Mouse (Mus musculus): ENCODE data around the gene Olfr1346.
"Not testable (repeated sequence)": the region's sequence is repeated elsewhere in the genome, so short reads cannot be mapped to it uniquely, and the experiment has no call there.

The Olfr1346 gene

GRCm38 (mm10) chr7:6466951-6467350 is at the start of gene Olfr1346:
Olfr1346 (plus strand) TSS chr7:6467101.
- DNase-seq (ENCODE audit: low read depth, low spot score) = no peak

- no peak for DNase-seq (ENCODE audit: low read depth, low spot score)
Measured at GRCm38 (mm10) chr7:6419894-6420293, 47.0 kb upstream of the Olfr1346 start.

- DNase-seq (ENCODE audit: low read depth, low spot score) = peak; percentile 43
Measured at GRCm38 (mm10) chr7:6429381-6429780, 37.5 kb upstream of the Olfr1346 start.

- peak; percentile 61 for DNase-seq (ENCODE audit: low read depth, low spot score)
Measured at GRCm38 (mm10) chr7:6430342-6430741, 36.6 kb upstream of the Olfr1346 start.

GRCm38 (mm10) chr7:6438388-6438787 is 28.5 kb upstream of the Olfr1346 start, which contains the start of gene Olfr1344:
Olfr1344 (plus strand) TSS chr7:6438688.
- DNase-seq (ENCODE audit: low read depth, low spot score) = no peak

- DNase-seq (ENCODE audit: low read depth, low spot score) = no peak
Measured at GRCm38 (mm10) chr7:6441173-6441572, 25.7 kb upstream of the Olfr1346 start.

GRCm38 (mm10) chr7:6447771-6448170 is 19.1 kb upstream of the Olfr1346 start:
- DNase-seq (ENCODE audit: low read depth, low spot score) = no peak

GRCm38 (mm10) chr7:6455868-6456267 is 11.0 kb upstream of the Olfr1346 start, which contains the start of gene Olfr1336:
Olfr1336 (plus strand) TSS chr7:6456168.
- no peak for DNase-seq (ENCODE audit: low read depth, low spot score)

- peak; percentile 55 for DNase-seq (ENCODE audit: low read depth, low spot score)
Measured at GRCm38 (mm10) chr7:6456399-6456798, 10.5 kb upstream of the Olfr1346 start.

- DNase-seq (ENCODE audit: low read depth, low spot score) = not testable (repeated sequence)
Measured at GRCm38 (mm10) chr7:6477633-6478032, 10.7 kb downstream of the Olfr1346 start.

- no peak for DNase-seq (ENCODE audit: low read depth, low spot score)
Measured at GRCm38 (mm10) chr7:6486841-6487240, 19.9 kb downstream of the Olfr1346 start, which contains the start of gene Olfr5. Olfr5 (minus strand) TSS chr7:6486941.

- no peak for DNase-seq (ENCODE audit: low read depth, low spot score)
Measured at GRCm38 (mm10) chr7:6499655-6500054, 32.8 kb downstream of the Olfr1346 start, which contains the start of gene Olfr1347. Olfr1347 (minus strand) TSS chr7:6499755.

GRCm38 (mm10) chr7:6508648-6509047 is 41.7 kb downstream of the Olfr1346 start, which contains the start of gene Olfr1348:
Olfr1348 (minus strand) TSS chr7:6508748.
- no peak for DNase-seq (ENCODE audit: low read depth, low spot score)

- DNase-seq (ENCODE audit: low read depth, low spot score) = no peak
Measured at GRCm38 (mm10) chr7:6521666-6522065, 54.8 kb downstream of the Olfr1346 start.

- DNase-seq (ENCODE audit: low read depth, low spot score) = no peak
Measured at GRCm38 (mm10) chr7:6522850-6523249, 55.9 kb downstream of the Olfr1346 start, which contains the start of gene Olfr1349. Olfr1349 (minus strand) TSS chr7:6522950.

GRCm38 (mm10) chr7:6525001-6525400 is 58.1 kb downstream of the Olfr1346 start:
- peak; percentile 78 for DNase-seq (ENCODE audit: low read depth, low spot score)

GRCm38 (mm10) chr7:6526141-6526540 is 59.2 kb downstream of the Olfr1346 start:
- peak; percentile 58 for DNase-seq (ENCODE audit: low read depth, low spot score)
